Mouse (Mus musculus): ENCODE measurements at regions not wholly inside any gene's neighbourhood (a gene's known extent, or its start where the extent isn't known, plus 50 kb on each side); places are given as distances from the start of the nearest gene placed in this dataset.
"Not testable (repeated sequence)": the region's sequence is repeated elsewhere in the genome, so short reads cannot be mapped to it uniquely, and the experiment has no call there.

- H3K27me3 ChIP-seq (ENCODE audit: control insufficient read depth, insufficient read depth, insufficient read length); H3K4me2 ChIP-seq (ENCODE audit: low read depth); H3K36me3 ChIP-seq (ENCODE audit: control insufficient read depth, insufficient read depth); H3K79me2 ChIP-seq (ENCODE audit: control insufficient read depth, insufficient read depth); H3ac ChIP-seq (ENCODE audit: control insufficient read depth, insufficient read length); H3K4me3 ChIP-seq: not testable (repeated sequence)
Observed at GRCm38 (mm10) chr12:3016777-3017176, 293.0 kb downstream of the Rab10 start.

Measured in myocyte (in vitro differentiated cells).